Mouse (Mus musculus) neural tube, embryonic 15.5 days (tissue): ENCODE results near the gene Rsl1. TPM values are rescaled to one million over a fixed set of nuclear protein-coding genes. Genes with fewer than 3 reads are reported as not detected.

Source experiments
- polyA plus RNA-seq: library from polyadenylated mRNA; unstranded; fragments of >200 nt; fragmentation: Nextera tagmentation; extraction: Ambion mirVana; gene quantifications from 2 replicates; pipeline ENCODE4 v1.2.1, GENCODE M21; 2015

Gene Rsl1
- polyA plus RNA-seq, 1 experiment from 2014 or later: 7.0 TPM

Other genes starting within 250 kb of the Rsl1 start
- gene Zfp712, start 112.0 kb upstream of the Rsl1 start, polyA plus RNA-seq: 6.4 and 6.7 TPM in 2 replicates
- 7.5 and 8.3 TPM in 2 replicates for gene Zfp708, start 75.2 kb upstream of the Rsl1 start, polyA plus RNA-seq
- 0.99 and 1.5 TPM in 2 replicates for gene Gm28557, start 64.6 kb upstream of the Rsl1 start, polyA plus RNA-seq
- 0.17 and 0.19 TPM in 2 replicates for gene Rslcan18, start 56.9 kb upstream of the Rsl1 start, polyA plus RNA-seq
- 4.4 and 4.5 TPM in 2 replicates for gene Zfp759, start 51.5 kb upstream of the Rsl1 start, polyA plus RNA-seq
- 1.8 and 2.6 TPM in 2 replicates for gene Zfp455, start 21.3 kb downstream of the Rsl1 start, polyA plus RNA-seq
- 4.8 and 4.9 TPM in 2 replicates for gene Zfp458, start 105.3 kb downstream of the Rsl1 start, polyA plus RNA-seq
- 1.7 and 2.0 TPM in 2 replicates for gene Zfp457, start 133.3 kb downstream of the Rsl1 start, polyA plus RNA-seq
- 1.7 and 2.0 TPM in 2 replicates for gene Zfp595, start 159.4 kb downstream of the Rsl1 start, polyA plus RNA-seq
- gene Gm28044, start 187.4 kb downstream of the Rsl1 start, polyA plus RNA-seq: not detected in 2 replicates
- 0.56 and 0.77 TPM in 2 replicates for gene Zfp953, start 187.4 kb downstream of the Rsl1 start, polyA plus RNA-seq
- gene Gm28041, start 202.6 kb downstream of the Rsl1 start, polyA plus RNA-seq: 0.27 TPM in 1 of 2 replicates, not detected in the other
- gene Zfp456, start 202.6 kb downstream of the Rsl1 start, polyA plus RNA-seq: 0.65 and 1.1 TPM in 2 replicates
- 4.0 and 5.5 TPM in 2 replicates for gene Zfp429, start 226.6 kb downstream of the Rsl1 start, polyA plus RNA-seq
- gene Zfp459, start 248.2 kb downstream of the Rsl1 start, polyA plus RNA-seq: 0.50 and 1.6 TPM in 2 replicates